In genomic region chr14:26357242-26357641, GRCm38 (mm10) we compare ENCODE assay signal across 9 mouse cellular contexts.
A peak's percentile ranks its signal among the peaks of the same experiment; 100 is the strongest.
DNase-seq lines count a peak whose midpoint lies in the region; ATAC-seq and TF ChIP-seq lines count a peak whose summit lies in the region.
"Had no signal": no experiment of that assay in that cellular context is flagged by ENCODE, and none has a peak within 500 bp of the region (broad histone marks: within the 10 kb centered on the region; RNA-seq: fewer than 3 reads in every experiment).

No protein-coding gene starts in this region.

- no peaks in the 10 kb centered on the region for H3K36me3 ChIP-seq in intestine, embryonic 14.5 days (ENCODE audit: control insufficient read depth, insufficient read depth, low read length)
- H3K36me3 ChIP-seq in intestine, postnatal 0 days (ENCODE audit: control insufficient read depth, insufficient read depth) = no peaks in the 10 kb centered on the region
- H3K36me3 ChIP-seq in embryonic facial prominence, embryonic 12.5 days = no peaks in the 10 kb centered on the region
- H3K36me3 ChIP-seq in kidney, embryonic 15.5 days = no peaks in the 10 kb centered on the region
- H3K36me3 ChIP-seq: neural tube, embryonic 12.5 days had no signal

- no peak overlapping the region for H3K9ac ChIP-seq in intestine, embryonic 14.5 days (ENCODE audit: low read length)
- no peak overlapping the region for H3K9ac ChIP-seq in intestine, postnatal 0 days (ENCODE audit: low read depth, low read length)
- 0 out of 2 replicates have a peak overlapping the region, but pooled peaks have one; percentile 2 for H3K9ac ChIP-seq in embryonic facial prominence, embryonic 12.5 days
- no peak overlapping the region for H3K9ac ChIP-seq in kidney, embryonic 15.5 days
- H3K9ac ChIP-seq: neural tube, embryonic 12.5 days had no signal

- 33% methylated on average over 6 of the region's 6 CpGs for WGBS in intestine, embryonic 14.5 days
- 47% methylated on average over 6 of the region's 6 CpGs for WGBS in intestine, postnatal 0 days
- 30% methylated on average over 6 of the region's 6 CpGs for WGBS in embryonic facial prominence, embryonic 12.5 days
- 23% methylated on average over 6 of the region's 6 CpGs for WGBS in kidney, embryonic 15.5 days

- no peak for TF ChIP-seq CTCF in intestine, postnatal 0 days (IDR thresholded peaks at IDR 0.05; ENCODE audit: low read depth)

- DNase-seq in intestine, embryonic 14.5 days (ENCODE audit: low spot score) = peak; percentile 50
- DNase-seq in skeletal muscle tissue, adult 2 months (ENCODE audit: low read depth, low spot score) = peak; percentile 24
- DNase-seq in right cerebral cortex, postnatal 14 days = no peak
- DNase-seq in thymus, postnatal 14 days = no peak

- no peak; the same call in 1 of the 2 replicates for ATAC-seq in intestine, embryonic 14.5 days (replicated peaks; ENCODE audit: low FRiP score, low TSS enrichment, low read depth)
- no peak for ATAC-seq in intestine, postnatal 0 days
- ATAC-seq in embryonic facial prominence, embryonic 12.5 days (ENCODE audit: insufficient number of reproducible peaks, insufficient read depth, low FRiP score, low TSS enrichment) = 0 out of 2 replicates have a peak, but pooled peaks have one; percentile 28
- peak; percentile 56; the same call in 1 of the 2 replicates for ATAC-seq in kidney, embryonic 15.5 days (replicated peaks; ENCODE audit: low FRiP score)
- ATAC-seq in cerebellum, adult (ENCODE audit: insufficient number of reproducible peaks, low FRiP score, low TSS enrichment) = no peak

- H3K9me3 ChIP-seq in intestine, embryonic 14.5 days (ENCODE audit: control insufficient read depth, low read length) = no peaks in the 10 kb centered on the region
- H3K9me3 ChIP-seq in intestine, postnatal 0 days (ENCODE audit: control insufficient read depth) = no peaks in the 10 kb centered on the region
- H3K9me3 ChIP-seq in embryonic facial prominence, embryonic 12.5 days = no peaks in the 10 kb centered on the region
- H3K9me3 ChIP-seq in kidney, embryonic 15.5 days (replicated peaks) = no peaks in the 10 kb centered on the region
- H3K9me3 ChIP-seq: neural tube, embryonic 12.5 days had no signal

- no peaks in the 10 kb centered on the region for H3K27me3 ChIP-seq in intestine, embryonic 14.5 days (replicated peaks; ENCODE audit: control insufficient read depth, insufficient read depth, low read length)
- H3K27me3 ChIP-seq in intestine, postnatal 0 days (replicated peaks; ENCODE audit: control insufficient read depth, insufficient read depth, low read length) = no peaks in the 10 kb centered on the region
- no peaks in the 10 kb centered on the region for H3K27me3 ChIP-seq in embryonic facial prominence, embryonic 12.5 days
- H3K27me3 ChIP-seq in kidney, embryonic 15.5 days = no peaks in the 10 kb centered on the region
- H3K27me3 ChIP-seq: neural tube, embryonic 12.5 days had no signal

- peaks cover 9% of the 10 kb centered on the region; the same call in 1 of the 2 replicates for H3K4me1 ChIP-seq in intestine, embryonic 14.5 days (replicated peaks; ENCODE audit: control insufficient read depth, insufficient read depth, low read length)
- no peaks in the 10 kb centered on the region for H3K4me1 ChIP-seq in intestine, postnatal 0 days (replicated peaks; ENCODE audit: control insufficient read depth, insufficient read depth, low read length)
- peaks cover 12% of the 10 kb centered on the region; the same call in 1 of the 2 replicates for H3K4me1 ChIP-seq in embryonic facial prominence, embryonic 12.5 days
- peaks cover 11% of the 10 kb centered on the region for H3K4me1 ChIP-seq in kidney, embryonic 15.5 days
- H3K4me1 ChIP-seq: neural tube, embryonic 12.5 days had no signal

- H3K4me3 ChIP-seq in intestine, embryonic 14.5 days (ENCODE audit: low read depth, low read length) = no peak overlapping the region
- H3K4me3 ChIP-seq in intestine, postnatal 0 days (ENCODE audit: low read depth, low read length) = no peak overlapping the region
- H3K4me3 ChIP-seq in embryonic facial prominence, embryonic 12.5 days = no peak overlapping the region
- no peak overlapping the region for H3K4me3 ChIP-seq in kidney, embryonic 15.5 days (replicated peaks)
- H3K4me3 ChIP-seq: neural tube, embryonic 12.5 days had no signal

- H3K27ac ChIP-seq in intestine, embryonic 14.5 days (ENCODE audit: low read depth) = no peak overlapping the region
- H3K27ac ChIP-seq in intestine, postnatal 0 days (ENCODE audit: low read depth, low read length) = no peak overlapping the region
- no peak overlapping the region for H3K27ac ChIP-seq in embryonic facial prominence, embryonic 12.5 days
- H3K27ac ChIP-seq in kidney, embryonic 15.5 days = no peak overlapping the region
- H3K27ac ChIP-seq: neural tube, embryonic 12.5 days had no signal

- H3K4me2 ChIP-seq in intestine, embryonic 14.5 days (ENCODE audit: low read length) = no peak overlapping the region
- no peak overlapping the region for H3K4me2 ChIP-seq in intestine, postnatal 0 days (replicated peaks; ENCODE audit: low read depth)
- H3K4me2 ChIP-seq in embryonic facial prominence, embryonic 12.5 days (replicated peaks) = no peak overlapping the region
- peak overlapping the region; percentile 15; the same call in 1 of the 2 replicates for H3K4me2 ChIP-seq in kidney, embryonic 15.5 days
- H3K4me2 ChIP-seq: neural tube, embryonic 12.5 days had no signal

Comparison
In these comparisons a context has a peak if more than half of its experiments do, and no peak if none do; other contexts are left out.
1. ATAC-seq: peak in embryonic facial prominence, embryonic 12.5 days (single experiment) and kidney, embryonic 15.5 days (single experiment); none in intestine, embryonic 14.5 days (single experiment), intestine, postnatal 0 days (single experiment) and cerebellum, adult (single experiment).
2. DNase-seq: peak in intestine, embryonic 14.5 days (single experiment) and skeletal muscle tissue, adult 2 months (single experiment); none in right cerebral cortex, postnatal 14 days (single experiment) and thymus, postnatal 14 days (single experiment).